Mouse (Mus musculus) neural tube, embryonic 15.5 days (tissue): ENCODE data around the gene Fbxo27. TPM values are rescaled to one million over a fixed set of nuclear protein-coding genes. Genes with fewer than 3 reads are reported as not detected.
A peak's percentile ranks its signal among the peaks of the same experiment; 100 is the strongest.
"Not testable (repeated sequence)": the region's sequence is repeated elsewhere in the genome, so short reads cannot be mapped to it uniquely, and the experiment has no call there.

Experiments
- ATAC-seq: fragments of 200-750 bp; cut with Nextera tagmentation; 2 replicates; pipeline ENCODE4 v1.8.0; 2017; ENCODE audit warnings: mild to moderate bottlenecking, moderate TSS enrichment, moderate library complexity; ENCODE audit not compliant: low FRiP score
- H3K27ac ChIP-seq: fragments of 300-500 bp; sonication (generic); replicated peaks from 2 replicates; pipeline ENCODE4 v1.5.1; 2015; ENCODE audit warnings: mild to moderate bottlenecking, inconsistent platforms
- H3K27me3 ChIP-seq: fragments of 300-500 bp; sonication (generic); replicated peaks from 2 replicates; pipeline ENCODE4 v1.6.1; 2015; ENCODE audit warnings: inconsistent platforms
- H3K36me3 ChIP-seq: fragments of 300-500 bp; sonication (generic); 2 replicates; pipeline ENCODE4 v1.6.1; 2015; ENCODE audit warnings: inconsistent platforms
- H3K4me1 ChIP-seq: fragments of 300-500 bp; sonication (generic); 2 replicates; pipeline ENCODE4 v1.6.1; 2015; ENCODE audit warnings: inconsistent platforms
- H3K4me2 ChIP-seq: fragments of 300-500 bp; sonication (generic); 2 replicates; pipeline ENCODE4 v1.6.1; 2015; ENCODE audit warnings: inconsistent platforms, mild to moderate bottlenecking, moderate library complexity
- H3K4me3 ChIP-seq: fragments of 300-500 bp; sonication (generic); replicated peaks from 2 replicates; pipeline ENCODE4 v1.5.1; 2015; ENCODE audit warnings: mild to moderate bottlenecking, inconsistent platforms
- H3K9ac ChIP-seq: fragments of 300-500 bp; sonication (generic); replicated peaks from 2 replicates; pipeline ENCODE4 v1.6.1; 2015; ENCODE audit warnings: mild to moderate bottlenecking, inconsistent platforms
- H3K9me3 ChIP-seq: fragments of 300-500 bp; sonication (generic); replicated peaks from 2 replicates; pipeline ENCODE4 v1.6.1; 2016; ENCODE audit warnings: inconsistent platforms
- whole genome bisulfite sequencing: fragments of 180-500 bp; shearing (Covaris S2); methylation state at CpG from one replicate; pipeline ENCODE4 v1.1.7; 2015; ENCODE audit warnings: mixed read lengths; 5-methylcytosine and 5-hydroxymethylcytosine counted together
- polyA plus RNA-seq: library from polyadenylated mRNA; unstranded; fragments of >200 nt; fragmentation: Nextera tagmentation; extraction: Ambion mirVana; gene quantifications from 2 replicates; pipeline ENCODE4 v1.2.1, GENCODE M21; 2015

The Fbxo27 gene
- polyA plus RNA-seq, 1 experiment from 2014 or later, result 10.5 TPM

- WGBS, result 37% methylated on average over 11 of the region's 11 CpGs
- no peak overlapping the region for H3K27ac ChIP-seq
- no peak overlapping the region for H3K4me3 ChIP-seq
- ATAC-seq, result no peak
- H3K27me3 ChIP-seq, result no peaks in the 10 kb centered on the region
- H3K36me3 ChIP-seq, result no peaks in the 10 kb centered on the region
- no peak overlapping the region for H3K4me2 ChIP-seq
- no peaks in the 10 kb centered on the region for H3K9me3 ChIP-seq
- no peak overlapping the region for H3K9ac ChIP-seq
- H3K4me1 ChIP-seq, result no peaks in the 10 kb centered on the region
These were observed 16.9 kb upstream of the Fbxo27 start for GRCm38 (mm10) chr7:28675746-28676145.

GRCm38 (mm10) chr7:28676811-28677541, 15.7 kb upstream of the Fbxo27 start:
- no peaks in the 10 kb centered on the region for H3K36me3 ChIP-seq
- no peak overlapping the region for H3K4me2 ChIP-seq
- H3K9ac ChIP-seq, result no peak overlapping the region
- H3K4me1 ChIP-seq, result no peaks in the 10 kb centered on the region
- WGBS, result 90% methylated on average over 13 of the region's 13 CpGs
- no peak for ATAC-seq
- H3K27me3 ChIP-seq, result no peaks in the 10 kb centered on the region
- H3K27ac ChIP-seq, result no peak overlapping the region
- no peaks in the 10 kb centered on the region for H3K9me3 ChIP-seq
- H3K4me3 ChIP-seq, result no peak overlapping the region

GRCm38 (mm10) chr7:28677624-28678023, 15.0 kb upstream of the Fbxo27 start:
- no peak overlapping the region for H3K27ac ChIP-seq
- no peaks in the 10 kb centered on the region for H3K36me3 ChIP-seq
- WGBS, result 91% methylated on average over 8 of the region's 8 CpGs
- H3K27me3 ChIP-seq, result no peaks in the 10 kb centered on the region
- H3K9ac ChIP-seq, result no peak overlapping the region
- H3K4me1 ChIP-seq, result no peaks in the 10 kb centered on the region
- H3K4me3 ChIP-seq, result no peak overlapping the region
- no peak for ATAC-seq
- no peaks in the 10 kb centered on the region for H3K9me3 ChIP-seq
- no peak overlapping the region for H3K4me2 ChIP-seq

- H3K9me3 ChIP-seq, result no peaks in the 10 kb centered on the region
- no peak overlapping the region for H3K4me2 ChIP-seq
- no peak overlapping the region for H3K27ac ChIP-seq
- H3K27me3 ChIP-seq, result no peaks in the 10 kb centered on the region; the same call in 1 of the 2 replicates
- H3K4me1 ChIP-seq, result peaks cover 22% of the 10 kb centered on the region
- H3K4me3 ChIP-seq, result no peak overlapping the region
- no peak overlapping the region for H3K9ac ChIP-seq
- WGBS, result 74% methylated on average over 7 of the region's 7 CpGs
- H3K36me3 ChIP-seq, result no peaks in the 10 kb centered on the region
- no peak for ATAC-seq
These were observed 1.6 kb upstream of the Fbxo27 start for GRCm38 (mm10) chr7:28691075-28691474.

- peak overlapping the region; percentile 94 for H3K4me2 ChIP-seq
- peak overlapping the region; percentile 72 for H3K9ac ChIP-seq
- peaks cover 22% of the 10 kb centered on the region for H3K4me1 ChIP-seq
- H3K27me3 ChIP-seq, result no peaks in the 10 kb centered on the region; the same call in 1 of the 2 replicates
- H3K9me3 ChIP-seq, result no peaks in the 10 kb centered on the region
- H3K36me3 ChIP-seq, result no peaks in the 10 kb centered on the region
- peak overlapping the region; percentile 62 for H3K27ac ChIP-seq
- WGBS, result 1% methylated on average over 38 of the region's 38 CpGs
- ATAC-seq, result peak; percentile 91
- H3K4me3 ChIP-seq, result peak overlapping the region; percentile 62
These were observed 795 bp downstream of the Fbxo27 start for GRCm38 (mm10) chr7:28693321-28693966.

GRCm38 (mm10) chr7:28694423-28694822, 1.8 kb downstream of the Fbxo27 start:
- no peaks in the 10 kb centered on the region; the same call in 1 of the 2 replicates for H3K27me3 ChIP-seq
- H3K27ac ChIP-seq, result no peak overlapping the region
- H3K4me3 ChIP-seq, result no peak overlapping the region
- peak overlapping the region; percentile 94 for H3K4me2 ChIP-seq
- no peaks in the 10 kb centered on the region for H3K9me3 ChIP-seq
- ATAC-seq, result no peak
- 9% methylated on average over 14 of the region's 14 CpGs for WGBS
- H3K9ac ChIP-seq, result no peak overlapping the region
- H3K36me3 ChIP-seq, result no peaks in the 10 kb centered on the region
- H3K4me1 ChIP-seq, result peaks cover 22% of the 10 kb centered on the region

- Histone ChIP-seq H3K27me3 (no peaks in the 10 kb centered on the region; the same call in 1 of the 2 replicates), H3K4me2 (no peak overlapping the region), H3K4me3 (no peak overlapping the region), H3K9ac (no peak overlapping the region), H3K36me3 (no peaks in the 10 kb centered on the region), H3K27ac (no peak overlapping the region), H3K9me3 (no peaks in the 10 kb centered on the region), H3K4me1 (peaks cover 22% of the 10 kb centered on the region)
- 70% methylated on average over 8 of the region's 8 CpGs for WGBS
- no peak for ATAC-seq
These were observed 2.4 kb downstream of the Fbxo27 start for GRCm38 (mm10) chr7:28694966-28695511.

GRCm38 (mm10) chr7:28697277-28697676, 4.6 kb downstream of the Fbxo27 start:
- Histone ChIP-seq H3K9ac (no peak overlapping the region), H3K4me2 (no peak overlapping the region), H3K36me3 (0 out of 2 replicates have a peak, but pooled peaks cover 4% of the 10 kb centered on the region), H3K4me3 (no peak overlapping the region), H3K27me3 (no peaks in the 10 kb centered on the region; the same call in 1 of the 2 replicates), H3K27ac (no peak overlapping the region), H3K9me3 (no peaks in the 10 kb centered on the region), H3K4me1 (peaks cover 22% of the 10 kb centered on the region)
- WGBS, result 93% methylated on average over 11 of the region's 11 CpGs
- no peak for ATAC-seq

- Histone ChIP-seq H3K9ac (no peak overlapping the region), H3K4me3 (no peak overlapping the region), H3K4me2 (no peak overlapping the region), H3K9me3 (no peaks in the 10 kb centered on the region), H3K27ac (no peak overlapping the region), H3K27me3 (no peaks in the 10 kb centered on the region), H3K4me1 (no peaks in the 10 kb centered on the region), H3K36me3 (0 out of 2 replicates have a peak, but pooled peaks cover 4% of the 10 kb centered on the region)
- WGBS, result 98% methylated on average over 4 of the region's 4 CpGs
- ATAC-seq, result no peak
These were observed 7.6 kb downstream of the Fbxo27 start for GRCm38 (mm10) chr7:28700269-28700668.

GRCm38 (mm10) chr7:28701306-28701705, 8.7 kb downstream of the Fbxo27 start:
- not testable (repeated sequence) for ATAC-seq, H3K36me3 ChIP-seq

GRCm38 (mm10) chr7:28702601-28703143, 10.0 kb downstream of the Fbxo27 start:
- no peaks in the 10 kb centered on the region for H3K4me1 ChIP-seq
- H3K9me3 ChIP-seq, result no peaks in the 10 kb centered on the region
- 0 out of 2 replicates have a peak, but pooled peaks cover 4% of the 10 kb centered on the region for H3K36me3 ChIP-seq
- no peak overlapping the region for H3K9ac ChIP-seq
- no peak overlapping the region for H3K4me2 ChIP-seq
- no peak overlapping the region for H3K27ac ChIP-seq
- H3K27me3 ChIP-seq, result no peaks in the 10 kb centered on the region
- 70% methylated on average over 9 of the region's 9 CpGs for WGBS
- no peak overlapping the region for H3K4me3 ChIP-seq
- no peak for ATAC-seq

More at GRCm38 (mm10) chr7:28701306-28701705, 8.7 kb downstream of the Fbxo27 start:
- H3K27me3 ChIP-seq, H3K27ac ChIP-seq, H3K4me2 ChIP-seq, H3K4me1 ChIP-seq, H3K4me3 ChIP-seq, H3K9me3 ChIP-seq, H3K9ac ChIP-seq: not testable (repeated sequence)
- 97% methylated on average over 12 of the region's 12 CpGs for WGBS
